Mouse (Mus musculus) kidney, adult 18-20 months (tissue): ENCODE measurements around the gene Mapkbp1.
A peak's percentile ranks its signal among the peaks of the same experiment; 100 is the strongest.

ENCODE experiments used
- DNase-seq: peaks from one replicate; pipeline ENCODE4 v3.0.0; 2021

Gene Mapkbp1

DNA sequence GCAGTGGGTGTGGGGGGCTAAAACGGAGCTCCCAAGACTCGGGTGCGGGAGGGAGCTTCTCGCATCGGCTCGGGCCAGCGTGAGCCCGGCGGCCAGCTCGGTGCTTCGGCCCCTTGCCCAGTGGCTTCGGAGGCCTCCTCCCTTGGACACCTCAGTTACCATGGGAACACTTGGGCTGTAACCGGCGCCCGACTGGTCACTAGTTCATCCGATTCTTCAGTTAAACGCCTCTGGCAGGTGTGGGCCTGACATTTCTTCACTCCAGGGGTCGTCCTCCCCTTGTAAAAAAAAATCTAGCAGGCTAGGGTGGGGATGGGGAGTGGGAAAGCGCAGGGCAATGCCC lies at the start of gene Mapkbp1:
Gene Mapkbp1 (plus strand): TSS at position 163 of the 343 bp plus-strand sequence.
- no peak for DNase-seq

- DNase-seq = peak; percentile 38
These were observed 1.9 kb upstream of the Mapkbp1 start for GRCm38 (mm10) chr2:119970571-119970970.

- DNase-seq = no peak
These were observed 1.2 kb upstream of the Mapkbp1 start for GRCm38 (mm10) chr2:119971316-119971715.

- peak; percentile 96 for DNase-seq
These were observed 512 bp upstream of the Mapkbp1 start for GRCm38 (mm10) chr2:119971837-119972536.

- no peak for DNase-seq
These were observed 8.0 kb downstream of the Mapkbp1 start for GRCm38 (mm10) chr2:119980343-119980986.

DNA sequence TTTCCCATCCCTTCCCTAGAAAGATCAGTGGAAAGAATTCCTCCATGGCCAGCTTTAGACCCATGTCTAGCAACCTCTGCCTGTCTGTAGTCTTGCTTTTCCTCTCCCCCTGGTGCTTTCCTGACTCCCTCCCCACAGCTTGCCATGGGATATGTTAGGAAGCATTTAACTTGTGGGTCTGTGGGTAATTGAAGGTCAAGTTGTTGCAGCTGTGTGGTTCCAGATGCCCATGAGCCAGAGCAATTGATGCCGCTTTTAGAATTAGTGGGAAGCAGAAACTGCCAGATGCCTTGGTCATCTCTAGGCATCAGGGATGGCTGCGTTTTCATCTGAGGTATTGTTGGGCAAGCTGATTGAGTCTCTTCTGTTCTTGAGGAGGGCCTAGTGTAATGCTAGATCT lies 9.1 kb downstream of the Mapkbp1 start:
- no peak for DNase-seq

- no peak for DNase-seq
These were observed 13.4 kb downstream of the Mapkbp1 start for GRCm38 (mm10) chr2:119985871-119986270.

- no peak for DNase-seq
These were observed 13.9 kb downstream of the Mapkbp1 start for GRCm38 (mm10) chr2:119986369-119986768.

GRCm38 (mm10) chr2:119987441-119987840 lies 14.9 kb downstream of the Mapkbp1 start:
- DNase-seq = no peak

- peak; percentile 38 for DNase-seq
These were observed 16.5 kb downstream of the Mapkbp1 start for GRCm38 (mm10) chr2:119988952-119989351.

- DNase-seq = no peak
These were observed 18.4 kb downstream of the Mapkbp1 start for GRCm38 (mm10) chr2:119990881-119991280.

- no peak for DNase-seq
These were observed 19.9 kb downstream of the Mapkbp1 start for GRCm38 (mm10) chr2:119992349-119992748.

GRCm38 (mm10) chr2:119993515-119993914 lies 21.0 kb downstream of the Mapkbp1 start:
- no peak for DNase-seq

GRCm38 (mm10) chr2:119994839-119995238 lies 22.3 kb downstream of the Mapkbp1 start:
- DNase-seq = no peak

DNA sequence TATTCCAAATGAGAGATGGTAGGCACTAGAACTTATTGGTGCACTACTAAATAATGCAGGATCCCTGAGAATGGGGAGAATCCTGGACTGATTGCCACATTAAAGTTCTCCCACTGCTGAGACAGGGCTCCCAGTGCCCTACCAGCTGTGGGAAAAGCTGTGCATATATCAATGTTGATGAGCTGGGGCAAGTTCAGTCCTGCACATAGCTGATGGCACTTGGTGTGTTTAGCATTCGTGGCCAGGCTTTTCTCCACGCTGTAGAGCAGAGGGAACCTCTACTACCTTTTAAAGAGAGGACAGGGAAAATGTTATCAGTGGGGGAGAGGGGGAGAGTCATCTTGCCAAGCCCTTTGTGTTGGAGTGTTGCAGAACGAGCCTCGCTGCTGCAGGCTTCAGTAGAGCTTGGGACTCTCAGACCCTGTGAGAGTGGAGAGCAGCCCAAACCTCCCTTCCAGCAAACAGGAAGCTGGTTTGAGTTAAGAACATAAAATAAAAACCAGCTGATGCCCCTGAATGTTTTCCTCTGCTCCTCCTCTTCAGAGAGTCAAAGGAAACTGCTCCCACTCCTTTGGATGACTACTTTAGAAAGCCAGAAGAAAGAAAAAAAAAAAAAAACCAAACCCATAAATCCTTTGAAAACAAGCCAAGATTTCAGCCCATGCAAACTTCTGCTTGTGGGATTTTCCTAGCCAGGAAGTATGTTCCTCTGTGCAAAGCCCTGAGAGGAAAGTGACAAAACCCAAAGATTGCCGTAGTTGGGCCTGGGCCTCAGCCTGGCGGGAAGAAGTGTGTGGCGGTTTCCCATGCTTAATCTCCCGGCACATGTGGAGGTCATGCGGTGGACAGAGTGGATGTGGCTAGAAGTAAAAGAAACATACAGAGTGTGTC lies 23.1 kb downstream of the Mapkbp1 start:
- peak; percentile 18 for DNase-seq

DNA sequence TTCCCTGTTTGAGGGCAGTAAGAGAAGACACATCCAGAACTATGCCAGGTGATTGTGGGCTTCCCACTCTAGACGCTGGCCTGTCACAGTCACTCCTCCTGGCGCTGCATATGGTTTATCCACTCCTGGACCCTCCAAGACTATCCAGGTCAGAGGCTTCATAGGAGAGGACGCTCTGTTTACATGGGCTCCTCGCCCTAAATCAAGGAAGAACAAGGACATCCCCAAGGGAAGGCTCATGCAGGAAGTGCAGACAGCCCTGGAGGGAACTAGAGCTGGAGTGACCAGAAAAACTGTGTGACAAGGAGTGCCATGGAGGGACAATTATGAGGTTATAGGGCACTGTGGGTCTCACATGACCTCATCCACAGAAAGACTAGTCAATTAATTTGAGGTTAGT lies 24.9 kb downstream of the Mapkbp1 start:
- DNase-seq = no peak

GRCm38 (mm10) chr2:119999731-120000130 lies 27.2 kb downstream of the Mapkbp1 start:
- no peak for DNase-seq

DNA sequence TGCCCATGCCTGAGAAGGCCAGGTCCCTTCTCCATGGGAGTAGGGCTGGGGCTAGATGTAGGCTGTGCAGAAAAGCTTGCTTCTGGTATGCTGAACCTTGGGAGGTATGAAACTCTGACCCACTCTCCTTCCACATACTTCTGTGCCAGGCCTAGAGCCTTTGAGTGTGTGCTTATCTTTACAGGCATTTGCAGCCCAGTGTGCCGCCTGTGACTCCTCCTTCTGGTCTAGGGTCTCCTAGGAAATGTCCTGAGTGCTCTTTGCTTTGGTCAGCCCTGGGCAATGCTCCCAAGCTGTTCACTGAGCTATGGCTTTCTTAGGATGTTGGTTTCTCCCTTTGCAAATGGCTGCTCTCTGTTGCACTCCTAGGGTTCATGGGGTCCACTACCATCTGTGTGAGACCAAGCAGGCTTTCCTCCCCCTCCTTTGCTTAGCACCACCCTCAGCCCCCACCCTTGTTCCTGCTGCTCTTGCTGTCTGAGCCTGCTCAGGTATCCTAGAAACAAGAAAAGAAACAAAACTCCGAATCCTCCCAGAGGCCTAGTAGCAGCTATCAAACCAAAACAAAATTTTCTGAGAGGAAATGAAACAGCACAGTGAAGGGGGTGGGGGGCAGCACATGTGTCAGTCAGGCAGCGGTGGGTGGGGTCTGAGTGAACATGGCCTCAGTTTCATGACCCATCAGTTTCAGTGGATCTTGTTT lies 28.5 kb downstream of the Mapkbp1 start:
- DNase-seq = no peak

GRCm38 (mm10) chr2:120001956-120002355 lies 29.5 kb downstream of the Mapkbp1 start:
- no peak for DNase-seq

- no peak for DNase-seq
These were observed 31.5 kb downstream of the Mapkbp1 start for GRCm38 (mm10) chr2:120003970-120004369.

DNA sequence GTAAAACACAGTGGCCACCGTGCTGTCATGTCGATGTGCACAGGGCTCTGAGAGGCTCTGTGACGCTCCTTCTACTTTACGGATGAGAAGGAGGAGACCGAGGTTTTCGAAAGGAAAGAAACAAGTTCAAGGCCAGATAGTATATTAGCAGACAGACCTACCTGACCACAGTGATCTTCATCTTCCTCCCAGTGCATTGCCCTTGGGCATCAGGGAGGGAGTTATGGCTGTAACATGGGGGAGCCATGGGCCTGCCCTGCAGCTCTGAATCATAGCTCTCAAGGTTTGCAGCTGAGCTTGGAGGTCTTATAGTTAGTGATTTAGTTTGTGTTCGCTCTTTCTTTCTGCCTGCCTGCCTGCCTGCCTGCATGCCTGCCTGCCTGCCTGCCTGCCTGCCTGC lies 34.2 kb downstream of the Mapkbp1 start:
- no peak for DNase-seq

- no peak for DNase-seq
These were observed 35.2 kb downstream of the Mapkbp1 start for GRCm38 (mm10) chr2:120007680-120008210.

GRCm38 (mm10) chr2:120008672-120009071 lies 36.2 kb downstream of the Mapkbp1 start:
- no peak for DNase-seq
